Mouse (Mus musculus) brain, embryonic 14.5 days (tissue): ENCODE data around the gene Rhobtb1.

Experiments used
- CTCF ChIP-seq: fragments of 200-500 bp; IDR thresholded peaks from 2 replicates; pipeline ENCODE4 v1.5.1; 2012; ENCODE audit warnings: inconsistent platforms, mild to moderate bottlenecking, moderate library complexity, borderline replicate concordance; ENCODE audit not compliant: insufficient read depth, insufficient read length; ENCODE audit errors: extremely low read depth
- POLR2A ChIP-seq: fragments of 200-500 bp; IDR thresholded peaks from 2 replicates; pipeline ENCODE4 v1.6.1; 2012; ENCODE audit warnings: mild to moderate bottlenecking, inconsistent platforms, borderline replicate concordance; ENCODE audit not compliant: poor library complexity, insufficient read depth, insufficient read length, severe bottlenecking; ENCODE audit errors: extremely low read depth

GRCm38 (mm10) chr10:69259929-69260328 is 108.7 kb downstream of the Rhobtb1 start:
- TF ChIP-seq CTCF = no peak
- no peak for TF ChIP-seq POLR2A
